Mouse (Mus musculus) gastrocnemius, postnatal 25 days (tissue): ENCODE measurements at regions not wholly inside any gene's neighbourhood (a gene's known extent, or its start where the extent isn't known, plus 50 kb on each side); places are given as distances from the start of the nearest gene placed in this dataset.

Experiments
- DNase-seq: peaks from one replicate; pipeline ENCODE4 v3.0.0; 2022

GRCm38 (mm10) chr10:38516636-38517035 lies 304.9 kb downstream of the Rfpl4b start:
- DNase-seq: no peak
